Mouse (Mus musculus) spleen, postnatal 10 days (tissue): ENCODE data around the gene Dlgap4.

ENCODE experiments used
- DNase-seq, 2 experiments: peaks; one replicate each; pipeline ENCODE4 v3.0.0; 2021 to 2022; ENCODE audit warnings: low spot score in 2 of 2

Dlgap4 gene

GRCm38 (mm10) chr2:156716683-156717082 is 103.2 kb downstream of the Dlgap4 start:
- no peak for DNase-seq

GRCm38 (mm10) chr2:156717320-156718281 is 104.1 kb downstream of the Dlgap4 start:
- DNase-seq, result no peak

- DNase-seq, result no peak
These were observed 105.3 kb downstream of the Dlgap4 start for GRCm38 (mm10) chr2:156718793-156719192.

- no peak for DNase-seq
These were observed 106.2 kb downstream of the Dlgap4 start for GRCm38 (mm10) chr2:156719549-156720312.

GRCm38 (mm10) chr2:156720313-156720674 is 106.8 kb downstream of the Dlgap4 start:
- DNase-seq, result no peak

- DNase-seq, result peak; percentile 93 to 96
These were observed 107.4 kb downstream of the Dlgap4 start for GRCm38 (mm10) chr2:156720675-156721553.

- DNase-seq, result peak in 1 of 2 experiments; percentile 34
These were observed 108.1 kb downstream of the Dlgap4 start for GRCm38 (mm10) chr2:156721554-156722070.

- peak in 1 of 2 experiments; percentile 59 for DNase-seq
These were observed 108.6 kb downstream of the Dlgap4 start for GRCm38 (mm10) chr2:156722071-156722575.

GRCm38 (mm10) chr2:156722752-156723151 is 109.2 kb downstream of the Dlgap4 start:
- DNase-seq, result no peak

GRCm38 (mm10) chr2:156723899-156724523 is 110.5 kb downstream of the Dlgap4 start:
- DNase-seq, result no peak

- DNase-seq, result no peak
These were observed 111.4 kb downstream of the Dlgap4 start for GRCm38 (mm10) chr2:156724871-156725270.

- no peak for DNase-seq
These were observed 112.8 kb downstream of the Dlgap4 start for GRCm38 (mm10) chr2:156726344-156726743.

- no peak for DNase-seq
These were observed 113.4 kb downstream of the Dlgap4 start for GRCm38 (mm10) chr2:156726878-156727277.

GRCm38 (mm10) chr2:156729537-156730469 is 116.3 kb downstream of the Dlgap4 start:
- DNase-seq, result no peak

GRCm38 (mm10) chr2:156730501-156730921 is 117.0 kb downstream of the Dlgap4 start:
- peak; percentile 47 to 50 for DNase-seq

GRCm38 (mm10) chr2:156731592-156731991 is 118.1 kb downstream of the Dlgap4 start:
- no peak for DNase-seq

- DNase-seq, result no peak
These were observed 118.6 kb downstream of the Dlgap4 start for GRCm38 (mm10) chr2:156732109-156732508.

- no peak for DNase-seq
These were observed 122.3 kb downstream of the Dlgap4 start for GRCm38 (mm10) chr2:156735761-156736335.

- no peak for DNase-seq
These were observed 123.3 kb downstream of the Dlgap4 start for GRCm38 (mm10) chr2:156736846-156737245.
